Mouse (Mus musculus): ENCODE data around the gene Dcun1d3. TPM values are rescaled to one million over a fixed set of nuclear protein-coding genes. Genes with fewer than 3 reads are reported as not detected.

The Dcun1d3 gene
- polyA plus RNA-seq, 1 experiment from 2014 or later, result 16.8 TPM

- no peaks in the 10 kb centered on the region for H3K36me3 ChIP-seq (replicated peaks)
- no peaks in the 10 kb centered on the region for H3K9me3 ChIP-seq
- H3K4me1 ChIP-seq, result peaks cover 16% of the 10 kb centered on the region
- no peak for ATAC-seq (ENCODE audit: low FRiP score)
- no peaks in the 10 kb centered on the region for H3K27me3 ChIP-seq
- WGBS, result 89% methylated on average over 5 of the region's 5 CpGs
- H3K4me3 ChIP-seq (replicated peaks), result no peak overlapping the region
- no peak overlapping the region for H3K4me2 ChIP-seq
- no peak overlapping the region for H3K9ac ChIP-seq
- H3K27ac ChIP-seq, result no peak overlapping the region
Measured at GRCm38 (mm10) chr7:119864500-119864899, 31.6 kb downstream of the Dcun1d3 start.

DNA sequence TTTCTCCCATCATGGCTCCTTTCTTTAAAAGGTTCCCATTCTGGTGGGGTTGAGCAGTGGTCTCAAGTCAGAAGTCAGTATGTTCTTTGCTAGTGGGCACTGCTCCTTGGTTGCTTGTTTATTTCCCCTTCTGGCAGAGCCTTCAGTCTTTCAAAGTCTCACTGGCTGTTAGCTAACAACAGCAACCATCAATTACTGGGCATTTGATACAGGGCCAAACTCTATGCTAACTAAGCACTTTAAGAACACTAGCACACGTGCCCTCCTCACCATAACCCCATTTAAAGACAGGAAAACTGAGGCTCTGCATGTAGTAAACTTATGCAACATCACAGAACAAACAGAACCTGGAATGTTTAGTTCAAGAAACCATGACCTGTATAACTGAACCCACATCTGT is 33.9 kb downstream of the Dcun1d3 start:
- Histone ChIP-seq H3K36me3 (replicated peaks) (peaks cover 13% of the 10 kb centered on the region), H3K9ac (no peak overlapping the region), H3K4me2 (no peak overlapping the region), H3K27me3 (no peaks in the 10 kb centered on the region), H3K4me3 (replicated peaks) (no peak overlapping the region), H3K27ac (peak overlapping the region; percentile 71), H3K9me3 (no peaks in the 10 kb centered on the region), H3K4me1 (peaks cover 16% of the 10 kb centered on the region)
- 0 out of 2 replicates have a peak, but pooled peaks have one; percentile 13 for ATAC-seq (ENCODE audit: low FRiP score)
- WGBS, result 57% methylated on average over 1 of the region's 1 CpGs

- peak overlapping the region; percentile 71 for H3K27ac ChIP-seq
- H3K4me3 ChIP-seq (replicated peaks), result no peak overlapping the region
- H3K4me1 ChIP-seq, result peaks cover 16% of the 10 kb centered on the region
- WGBS, result 16% methylated on average over 6 of the region's 6 CpGs
- peak; percentile 83 for ATAC-seq (ENCODE audit: low FRiP score)
- no peak overlapping the region for H3K9ac ChIP-seq
- H3K27me3 ChIP-seq, result no peaks in the 10 kb centered on the region
- H3K9me3 ChIP-seq, result no peaks in the 10 kb centered on the region
- no peak overlapping the region for H3K4me2 ChIP-seq
- peaks cover 13% of the 10 kb centered on the region for H3K36me3 ChIP-seq (replicated peaks)
Measured at GRCm38 (mm10) chr7:119861335-119862091, 34.6 kb downstream of the Dcun1d3 start.

- H3K4me2 ChIP-seq, result no peak overlapping the region
- peaks cover 16% of the 10 kb centered on the region for H3K4me1 ChIP-seq
- no peak overlapping the region for H3K4me3 ChIP-seq (replicated peaks)
- H3K27ac ChIP-seq, result peak overlapping the region; percentile 71; the same call in 1 of the 2 replicates
- H3K9me3 ChIP-seq, result no peaks in the 10 kb centered on the region
- no peak overlapping the region for H3K9ac ChIP-seq
- peaks cover 13% of the 10 kb centered on the region for H3K36me3 ChIP-seq (replicated peaks)
- H3K27me3 ChIP-seq, result no peaks in the 10 kb centered on the region
- ATAC-seq (ENCODE audit: low FRiP score), result no peak
Measured at GRCm38 (mm10) chr7:119860971-119861334, 35.1 kb downstream of the Dcun1d3 start.

DNA sequence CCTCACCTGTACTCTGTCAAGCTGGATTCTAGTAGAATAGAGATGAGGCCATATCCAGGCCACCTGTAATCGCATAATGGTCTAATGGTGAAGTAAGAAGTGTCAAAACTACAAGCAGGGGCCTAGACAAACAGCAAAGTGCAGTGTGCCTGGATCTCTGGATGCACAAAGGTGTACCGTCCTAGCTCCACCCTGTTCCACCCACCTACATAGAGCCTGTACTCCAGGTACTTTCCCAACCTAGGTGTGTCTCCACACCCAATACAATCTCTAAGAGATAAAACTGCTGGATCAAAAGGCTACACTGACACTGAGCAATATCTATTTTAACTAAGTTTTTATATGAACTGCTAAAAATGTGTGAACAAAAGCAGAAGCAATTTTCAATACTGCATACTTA is 35.5 kb downstream of the Dcun1d3 start:
- Histone ChIP-seq H3K9me3 (no peaks in the 10 kb centered on the region), H3K27ac (no peak overlapping the region), H3K36me3 (replicated peaks) (peaks cover 13% of the 10 kb centered on the region), H3K4me1 (peaks cover 16% of the 10 kb centered on the region), H3K4me2 (no peak overlapping the region), H3K9ac (no peak overlapping the region), H3K27me3 (no peaks in the 10 kb centered on the region), H3K4me3 (replicated peaks) (no peak overlapping the region)
- no peak for ATAC-seq (ENCODE audit: low FRiP score)
- WGBS, result 86% methylated on average over 2 of the region's 2 CpGs

- Histone ChIP-seq H3K9ac (no peak overlapping the region), H3K27ac (no peak overlapping the region), H3K9me3 (no peaks in the 10 kb centered on the region), H3K27me3 (no peaks in the 10 kb centered on the region), H3K4me2 (no peak overlapping the region), H3K4me1 (peaks cover 16% of the 10 kb centered on the region), H3K36me3 (replicated peaks) (peaks cover 13% of the 10 kb centered on the region), H3K4me3 (replicated peaks) (no peak overlapping the region)
- no peak for ATAC-seq (ENCODE audit: low FRiP score)
- 85% methylated on average over 3 of the region's 3 CpGs for WGBS
Measured at GRCm38 (mm10) chr7:119860116-119860515, 36.0 kb downstream of the Dcun1d3 start.

DNA sequence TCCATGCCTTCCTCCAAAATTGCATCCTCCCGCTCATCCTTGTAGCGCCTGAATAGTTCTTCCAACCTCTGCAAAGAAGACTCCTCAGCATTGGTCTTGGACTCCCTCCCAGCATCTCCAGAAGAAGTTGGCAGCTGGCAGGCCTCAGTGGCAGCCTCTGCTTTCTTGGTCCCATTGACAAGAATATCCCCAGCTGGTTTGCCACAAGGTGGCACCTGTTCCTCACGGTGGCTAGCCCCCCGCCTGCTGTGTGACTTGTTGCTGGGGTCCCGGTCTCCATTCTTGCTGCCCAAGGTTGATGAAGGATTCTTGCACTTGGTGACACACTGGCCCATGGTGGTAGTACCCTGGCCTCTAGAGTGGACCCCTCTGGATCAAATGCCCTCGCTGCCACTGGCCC is 36.6 kb downstream of the Dcun1d3 start:
- 82% methylated on average over 6 of the region's 6 CpGs for WGBS

GRCm38 (mm10) chr7:119855031-119855430 is 41.1 kb downstream of the Dcun1d3 start:
- Histone ChIP-seq H3K4me1 (no peaks in the 10 kb centered on the region; the same call in 1 of the 2 replicates), H3K27me3 (no peaks in the 10 kb centered on the region), H3K4me3 (replicated peaks) (no peak overlapping the region), H3K36me3 (replicated peaks) (peaks cover 17% of the 10 kb centered on the region), H3K9ac (no peak overlapping the region), H3K27ac (no peak overlapping the region), H3K9me3 (no peaks in the 10 kb centered on the region), H3K4me2 (no peak overlapping the region)
- ATAC-seq (ENCODE audit: low FRiP score), result no peak

More for the DNA sequence above, 36.6 kb downstream of the Dcun1d3 start:
- Histone ChIP-seq H3K9me3 (no peaks in the 10 kb centered on the region), H3K4me3 (replicated peaks) (no peak overlapping the region), H3K27me3 (no peaks in the 10 kb centered on the region), H3K9ac (no peak overlapping the region), H3K4me1 (peaks cover 16% of the 10 kb centered on the region), H3K27ac (no peak overlapping the region), H3K36me3 (replicated peaks) (peaks cover 13% of the 10 kb centered on the region), H3K4me2 (no peak overlapping the region)
- no peak for ATAC-seq (ENCODE audit: low FRiP score)

GRCm38 (mm10) chr7:119854362-119854761 is 41.7 kb downstream of the Dcun1d3 start:
- ATAC-seq (ENCODE audit: low FRiP score), result no peak
- Histone ChIP-seq H3K27me3 (no peaks in the 10 kb centered on the region), H3K4me2 (no peak overlapping the region), H3K9ac (no peak overlapping the region), H3K4me3 (replicated peaks) (no peak overlapping the region), H3K36me3 (replicated peaks) (peaks cover 17% of the 10 kb centered on the region), H3K4me1 (no peaks in the 10 kb centered on the region), H3K27ac (no peak overlapping the region), H3K9me3 (no peaks in the 10 kb centered on the region)
- 96% methylated on average over 2 of the region's 2 CpGs for WGBS

GRCm38 (mm10) chr7:119853186-119853585 is 42.9 kb downstream of the Dcun1d3 start:
- no peak for ATAC-seq (ENCODE audit: low FRiP score)
- Histone ChIP-seq H3K4me2 (no peak overlapping the region), H3K9ac (no peak overlapping the region), H3K27ac (no peak overlapping the region), H3K9me3 (no peaks in the 10 kb centered on the region), H3K4me3 (replicated peaks) (no peak overlapping the region), H3K4me1 (no peaks in the 10 kb centered on the region), H3K36me3 (replicated peaks) (peaks cover 13% of the 10 kb centered on the region), H3K27me3 (no peaks in the 10 kb centered on the region)
- WGBS, result 90% methylated on average over 1 of the region's 1 CpGs

GRCm38 (mm10) chr7:119852494-119852893 is 43.6 kb downstream of the Dcun1d3 start:
- H3K4me1 ChIP-seq, result no peaks in the 10 kb centered on the region
- no peak for ATAC-seq (ENCODE audit: low FRiP score)
- no peak overlapping the region for H3K4me2 ChIP-seq
- H3K27ac ChIP-seq, result no peak overlapping the region
- peaks cover 7% of the 10 kb centered on the region for H3K36me3 ChIP-seq (replicated peaks)
- no peaks in the 10 kb centered on the region for H3K9me3 ChIP-seq
- H3K4me3 ChIP-seq (replicated peaks), result no peak overlapping the region
- H3K27me3 ChIP-seq, result no peaks in the 10 kb centered on the region
- H3K9ac ChIP-seq, result no peak overlapping the region

DNA sequence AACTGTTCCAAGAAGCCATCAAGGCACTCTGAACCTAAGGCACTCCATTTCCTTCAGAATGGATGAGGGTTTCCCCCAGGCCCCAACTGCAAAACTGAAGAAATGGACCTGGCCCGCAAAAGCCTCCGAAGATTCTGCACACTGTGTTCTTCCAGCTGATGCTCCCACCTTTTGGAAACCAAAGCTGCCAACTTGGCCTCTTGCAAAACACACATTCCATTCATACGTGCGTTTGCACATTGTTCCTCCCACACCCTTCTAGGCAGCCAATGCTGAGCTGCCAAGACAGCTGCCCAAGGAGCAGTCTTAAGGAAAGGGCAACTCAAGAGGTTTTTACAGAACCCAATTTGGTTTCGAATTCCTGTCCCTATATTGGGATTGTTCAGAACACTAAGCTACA is 45.4 kb downstream of the Dcun1d3 start:
- H3K9me3 ChIP-seq, result no peaks in the 10 kb centered on the region
- no peaks in the 10 kb centered on the region for H3K4me1 ChIP-seq
- no peaks in the 10 kb centered on the region for H3K27me3 ChIP-seq
- H3K4me2 ChIP-seq, result no peak overlapping the region
- H3K27ac ChIP-seq, result no peak overlapping the region
- H3K9ac ChIP-seq, result no peak overlapping the region
- H3K4me3 ChIP-seq (replicated peaks), result no peak overlapping the region
- H3K36me3 ChIP-seq (replicated peaks), result peaks cover 4% of the 10 kb centered on the region; the same call in 1 of the 2 replicates
- 86% methylated on average over 5 of the region's 5 CpGs for WGBS
- ATAC-seq (ENCODE audit: low FRiP score), result no peak

DNA sequence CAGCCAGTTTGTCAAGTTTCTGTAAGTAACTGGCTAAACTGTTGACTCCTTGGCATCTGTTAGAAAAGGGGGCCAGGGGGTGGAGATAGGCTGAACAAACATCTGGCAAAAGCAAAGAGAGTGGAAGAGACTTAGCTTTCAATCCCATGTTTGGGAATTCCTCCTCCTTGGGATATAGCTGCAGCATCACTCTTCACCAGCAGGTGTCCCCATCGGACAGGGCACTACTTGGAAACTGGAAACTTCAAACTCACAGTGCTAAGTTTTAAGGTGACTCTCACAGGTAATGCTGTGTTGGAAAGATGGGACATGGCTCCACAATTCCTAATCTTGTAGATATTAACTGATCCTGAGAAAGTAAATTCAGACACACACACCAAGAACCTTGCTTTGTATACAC is 47.0 kb downstream of the Dcun1d3 start:
- WGBS, result 0% methylated on average over 1 of the region's 1 CpGs
- 0 out of 2 replicates have a peak, but pooled peaks have one; percentile 46 for ATAC-seq (ENCODE audit: low FRiP score)
- no peak overlapping the region for H3K9ac ChIP-seq
- H3K4me3 ChIP-seq (replicated peaks), result no peak overlapping the region
- H3K4me1 ChIP-seq, result no peaks in the 10 kb centered on the region
- no peaks in the 10 kb centered on the region for H3K9me3 ChIP-seq
- no peak overlapping the region for H3K4me2 ChIP-seq
- peaks cover 4% of the 10 kb centered on the region; the same call in 1 of the 2 replicates for H3K36me3 ChIP-seq (replicated peaks)
- H3K27me3 ChIP-seq, result no peaks in the 10 kb centered on the region
- no peak overlapping the region for H3K27ac ChIP-seq
